Mouse (Mus musculus) forebrain, embryonic 16.5 days (tissue): Measurements from ENCODE around the gene Hist1h2af. TPM values are rescaled to one million over a fixed set of nuclear protein-coding genes. Genes with fewer than 3 reads are reported as not detected.

Source experiments
- ATAC-seq: fragments of 200-750 bp; cut with Nextera tagmentation; 2 replicates; pipeline ENCODE4 v1.8.0; 2017; ENCODE audit warnings: mild to moderate bottlenecking, moderate library complexity
- H3K27ac ChIP-seq: fragments of 300-500 bp; sonication (generic); 2 replicates; pipeline ENCODE4 v1.5.1; 2014; ENCODE audit warnings: low read length, control low read depth
- H3K27me3 ChIP-seq: fragments of 300-500 bp; sonication (generic); replicated peaks from 2 replicates; pipeline ENCODE4 v1.6.1; 2014; ENCODE audit warnings: low read length; ENCODE audit not compliant: control insufficient read depth, insufficient read depth
- H3K36me3 ChIP-seq: fragments of 300-500 bp; sonication (generic); 2 replicates; pipeline ENCODE4 v1.6.1; 2014; ENCODE audit not compliant: control insufficient read depth, insufficient read depth
- H3K4me1 ChIP-seq: fragments of 300-500 bp; sonication (generic); replicated peaks from 2 replicates; pipeline ENCODE4 v1.6.1; 2014; ENCODE audit warnings: low read length; ENCODE audit not compliant: control insufficient read depth, insufficient read depth
- H3K4me2 ChIP-seq: fragments of 300-500 bp; sonication (generic); 2 replicates; pipeline ENCODE4 v1.6.1; 2014; ENCODE audit warnings: mild to moderate bottlenecking, low read length, control low read depth
- H3K4me3 ChIP-seq: fragments of 300-500 bp; sonication (generic); replicated peaks from 2 replicates; pipeline ENCODE4 v1.5.1; 2014; ENCODE audit warnings: mild to moderate bottlenecking, low read length, control low read depth
- H3K9ac ChIP-seq: fragments of 300-500 bp; sonication (generic); replicated peaks from 2 replicates; pipeline ENCODE4 v1.6.1; 2014; ENCODE audit warnings: low read depth, low read length, control low read depth
- H3K9me3 ChIP-seq: fragments of 300-500 bp; sonication (generic); 2 replicates; pipeline ENCODE4 v1.6.1; 2016; ENCODE audit warnings: low read length; ENCODE audit not compliant: control insufficient read depth
- WGBS: fragments of 180-500 bp; shearing (Covaris S2); extraction: QIAGEN DNeasy Blood & Tissue Kit; methylation state at CpG from one replicate; pipeline ENCODE4 v1.1.7; 2014; 5-methylcytosine and 5-hydroxymethylcytosine counted together
- polyA plus RNA-seq: library from polyadenylated mRNA; unstranded; fragments of >200 nt; fragmentation: Nextera tagmentation; extraction: Ambion mirVana; gene quantifications from 2 replicates; pipeline ENCODE4 v1.2.1, GENCODE M21; 2015

The Hist1h2af gene
- polyA plus RNA-seq, 1 experiment from 2014 or later = not detected

- Histone ChIP-seq H3K27ac (no peak overlapping the region), H3K9ac (no peak overlapping the region), H3K36me3 (no peaks in the 10 kb centered on the region), H3K4me1 (peaks cover 5% of the 10 kb centered on the region; the same call in 1 of the 2 replicates), H3K27me3 (no peaks in the 10 kb centered on the region), H3K9me3 (no peaks in the 10 kb centered on the region), H3K4me3 (no peak overlapping the region), H3K4me2 (no peak overlapping the region)
- 24% methylated on average over 14 of the region's 14 CpGs for WGBS
- ATAC-seq = no peak
These were observed 26.7 kb upstream of the Hist1h2af start for GRCm38 (mm10) chr13:23506819-23507515.

GRCm38 (mm10) chr13:23510127-23510526 lies 23.6 kb upstream of the Hist1h2af start:
- ATAC-seq = no peak
- no peak overlapping the region for H3K4me2 ChIP-seq
- no peaks in the 10 kb centered on the region for H3K27me3 ChIP-seq
- H3K9me3 ChIP-seq = no peaks in the 10 kb centered on the region
- no peak overlapping the region for H3K9ac ChIP-seq
- H3K36me3 ChIP-seq = no peaks in the 10 kb centered on the region
- H3K27ac ChIP-seq = no peak overlapping the region
- H3K4me1 ChIP-seq = peaks cover 5% of the 10 kb centered on the region; the same call in 1 of the 2 replicates
- no peak overlapping the region for H3K4me3 ChIP-seq
- WGBS = 59% methylated on average over 1 of the region's 1 CpGs

- Histone ChIP-seq H3K27ac (no peak overlapping the region), H3K4me2 (no peak overlapping the region), H3K9ac (no peak overlapping the region), H3K4me1 (peaks cover 7% of the 10 kb centered on the region), H3K4me3 (no peak overlapping the region), H3K9me3 (no peaks in the 10 kb centered on the region), H3K36me3 (no peaks in the 10 kb centered on the region), H3K27me3 (no peaks in the 10 kb centered on the region)
- no peak for ATAC-seq
- WGBS = 91% methylated on average over 1 of the region's 1 CpGs
These were observed 20.2 kb upstream of the Hist1h2af start for GRCm38 (mm10) chr13:23513517-23513916.

GRCm38 (mm10) chr13:23515281-23515680 lies 18.4 kb upstream of the Hist1h2af start:
- Histone ChIP-seq H3K9me3 (no peaks in the 10 kb centered on the region), H3K4me3 (no peak overlapping the region), H3K27me3 (no peaks in the 10 kb centered on the region), H3K4me2 (no peak overlapping the region), H3K4me1 (peaks cover 7% of the 10 kb centered on the region), H3K27ac (no peak overlapping the region), H3K36me3 (no peaks in the 10 kb centered on the region), H3K9ac (no peak overlapping the region)
- 78% methylated on average over 5 of the region's 5 CpGs for WGBS
- no peak for ATAC-seq

- Histone ChIP-seq H3K36me3 (no peaks in the 10 kb centered on the region), H3K27me3 (no peaks in the 10 kb centered on the region), H3K4me2 (peak overlapping the region; percentile 67), H3K27ac (no peak overlapping the region), H3K9ac (peak overlapping the region; percentile 53), H3K4me3 (peak overlapping the region; percentile 41), H3K9me3 (no peaks in the 10 kb centered on the region), H3K4me1 (peaks cover 7% of the 10 kb centered on the region)
- no peak for ATAC-seq
- 53% methylated on average over 15 of the region's 15 CpGs for WGBS
These were observed 17.7 kb upstream of the Hist1h2af start for GRCm38 (mm10) chr13:23515826-23516620.

GRCm38 (mm10) chr13:23516822-23517602 lies 16.7 kb upstream of the Hist1h2af start:
- 0 out of 2 replicates have a peak overlapping the region, but pooled peaks have one; percentile 34 for H3K9ac ChIP-seq
- no peaks in the 10 kb centered on the region for H3K36me3 ChIP-seq
- H3K4me1 ChIP-seq = peaks cover 7% of the 10 kb centered on the region
- under 1% methylated on average over 19 of the region's 19 CpGs for WGBS
- H3K4me2 ChIP-seq = peak overlapping the region; percentile 72
- peak overlapping the region; percentile 54 for H3K4me3 ChIP-seq
- no peaks in the 10 kb centered on the region for H3K27me3 ChIP-seq
- H3K9me3 ChIP-seq = no peaks in the 10 kb centered on the region
- ATAC-seq = peak; percentile 70
- peak overlapping the region; percentile 68; the same call in 1 of the 2 replicates for H3K27ac ChIP-seq

- Histone ChIP-seq H3K4me2 (peak overlapping the region; percentile 72), H3K9me3 (no peaks in the 10 kb centered on the region), H3K4me3 (peak overlapping the region; percentile 54), H3K9ac (no peak overlapping the region), H3K4me1 (peaks cover 7% of the 10 kb centered on the region), H3K27me3 (no peaks in the 10 kb centered on the region), H3K27ac (peak overlapping the region; percentile 68; the same call in 1 of the 2 replicates), H3K36me3 (no peaks in the 10 kb centered on the region)
- ATAC-seq = peak; percentile 90
- under 1% methylated on average over 27 of the region's 27 CpGs for WGBS
These were observed 16.0 kb upstream of the Hist1h2af start for GRCm38 (mm10) chr13:23517603-23518294.

GRCm38 (mm10) chr13:23518295-23518603 lies 15.5 kb upstream of the Hist1h2af start:
- H3K27me3 ChIP-seq = no peaks in the 10 kb centered on the region
- H3K27ac ChIP-seq = no peak overlapping the region
- peak overlapping the region; percentile 72 for H3K4me2 ChIP-seq
- no peaks in the 10 kb centered on the region for H3K9me3 ChIP-seq
- H3K4me1 ChIP-seq = peaks cover 7% of the 10 kb centered on the region
- no peak for ATAC-seq
- H3K9ac ChIP-seq = no peak overlapping the region
- 1% methylated on average over 6 of the region's 6 CpGs for WGBS
- no peaks in the 10 kb centered on the region for H3K36me3 ChIP-seq
- H3K4me3 ChIP-seq = peak overlapping the region; percentile 54
